Mouse (Mus musculus) left cerebral cortex, adult 18-20 months (tissue): ENCODE data around the gene Rgs3. TPM values are rescaled to one million over a fixed set of nuclear protein-coding genes. Genes with fewer than 3 reads are reported as not detected.

Experiments
- DNase-seq, 2 experiments: peaks; one replicate each; pipeline ENCODE4 v3.0.0; 2021 to 2022; ENCODE audit warnings: low spot score in 2 of 2, mixed read lengths in 1 of 2
- long read RNA-seq, 2 experiments: library from polyadenylated mRNA; stranded (forward); transcript quantifications; one replicate each; pipeline ENCODE4 v2.0.0; 2021
- total RNA-seq, 2 experiments: library from RNA; stranded (reverse); gene quantifications; 2 replicates each; pipeline ENCODE4 v1.2.3; 2021

The Rgs3 gene
- 10 to 100 TPM; 25.7 TPM for total RNA-seq
- long read RNA-seq, experiment 1, full-length matches to known transcripts: 21 of 41 reads
- long read RNA-seq, experiment 1, partial matches to known transcripts: 8 of 41 reads
- long read RNA-seq, experiment 1, other reads (novel, unspliced or antisense): 12 of 41 reads
- long read RNA-seq, experiment 2, full-length matches to known transcripts: 10 of 22 reads
- long read RNA-seq, experiment 2, partial matches to known transcripts: 3 of 22 reads
- long read RNA-seq, experiment 2, other reads (novel, unspliced or antisense): 9 of 22 reads

DNA sequence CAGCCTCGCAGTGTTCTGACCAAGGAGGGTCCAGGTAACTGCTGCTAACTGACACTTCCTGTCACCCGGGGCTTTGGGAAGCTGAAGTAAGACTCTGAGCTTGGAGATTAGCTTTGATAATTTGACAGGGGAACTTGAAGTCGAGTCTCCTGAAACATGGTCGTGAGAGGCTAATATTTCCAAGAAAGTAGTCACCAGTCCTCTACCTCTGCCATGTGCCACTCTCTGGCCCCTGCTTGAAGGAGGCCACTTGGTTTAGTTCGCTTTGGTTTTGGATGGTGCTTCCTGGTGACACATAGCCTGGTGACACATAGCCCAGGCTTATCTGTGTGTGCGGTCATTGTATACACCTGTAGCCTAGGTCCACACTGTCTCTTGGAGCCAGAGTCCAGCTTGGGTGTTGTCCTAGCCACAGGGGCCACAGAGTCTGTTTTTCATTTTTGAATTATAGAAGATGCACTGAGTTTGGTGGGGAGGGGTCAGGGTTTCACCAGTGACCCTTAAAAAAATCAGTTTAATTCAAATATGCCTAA is at the start of gene Rgs3:
Gene Rgs3 (plus strand): TSS at position 51 of the 533 bp plus-strand sequence.
- DNase-seq: no peak

GRCm38 (mm10) chr4:62509946-62510345 is 49.7 kb upstream of the Rgs3 start:
- DNase-seq: no peak

DNA sequence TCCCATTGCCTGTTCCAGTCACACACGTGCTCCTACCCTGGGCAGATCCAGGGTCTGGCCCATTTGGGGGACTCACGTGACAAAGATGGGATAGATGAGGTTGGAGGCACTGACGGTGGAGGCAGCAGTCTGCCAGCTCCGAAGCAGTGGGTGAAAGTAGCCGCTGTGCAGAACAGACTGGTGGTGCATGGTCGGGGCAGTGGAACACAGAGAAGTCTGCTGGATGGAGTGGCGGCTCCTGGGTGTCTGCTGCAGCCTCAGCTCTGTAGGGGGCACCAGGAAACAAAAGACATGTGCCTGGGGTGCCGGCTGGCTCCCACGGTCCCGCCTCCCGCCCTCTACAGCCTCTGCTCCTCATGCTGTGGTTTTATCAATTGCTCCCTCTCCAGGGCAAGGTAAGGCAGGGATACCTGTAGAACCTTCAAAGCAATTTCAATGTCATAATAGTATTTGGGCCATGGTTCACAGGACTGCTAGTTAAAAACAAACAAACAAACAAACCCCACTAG is 45.6 kb upstream of the Rgs3 start:
- no peak for DNase-seq

DNA sequence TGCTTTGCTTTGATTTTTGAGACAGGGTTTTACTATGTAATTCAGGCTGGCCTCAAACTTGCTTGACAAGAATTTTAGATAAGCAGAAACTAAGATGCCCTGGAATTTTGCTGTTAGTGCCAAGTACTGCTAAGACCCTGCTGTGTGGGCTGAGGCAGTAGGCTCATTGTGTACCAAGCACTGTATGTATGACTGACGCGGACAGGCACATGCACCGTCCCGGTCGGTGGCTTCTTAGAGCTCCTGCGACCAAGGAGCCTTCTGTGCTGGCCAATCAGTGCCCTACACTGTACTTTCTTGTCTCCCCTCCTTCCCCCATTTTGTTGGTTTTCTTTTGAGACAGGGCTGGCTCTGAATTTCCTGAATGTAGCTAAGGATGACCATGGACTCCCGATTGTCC is 44.7 kb upstream of the Rgs3 start:
- DNase-seq: no peak

- DNase-seq: no peak
These were observed 44.2 kb upstream of the Rgs3 start for GRCm38 (mm10) chr4:62515490-62515889.

- DNase-seq: no peak
These were observed 43.6 kb upstream of the Rgs3 start for GRCm38 (mm10) chr4:62516079-62516478.

DNA sequence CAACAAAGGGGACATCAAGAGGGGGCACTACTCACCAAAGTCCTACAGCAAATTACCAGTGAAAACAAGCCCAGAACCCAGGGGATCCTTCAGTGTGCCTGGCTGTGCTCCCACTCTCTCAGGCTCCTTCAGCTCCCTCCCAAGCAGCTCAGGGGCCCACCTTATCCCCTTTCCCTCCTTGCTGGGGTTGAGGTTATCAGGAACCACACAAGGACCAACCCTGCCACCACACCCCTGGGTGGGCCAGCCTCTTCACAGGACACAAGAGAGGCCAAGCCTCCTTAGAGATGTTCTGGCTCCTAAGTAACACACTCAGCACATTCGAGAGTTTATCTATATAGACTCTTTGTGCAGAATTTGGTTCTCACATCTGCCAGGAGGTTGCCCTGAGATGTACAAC is 43.1 kb upstream of the Rgs3 start:
- DNase-seq: no peak

- DNase-seq: no peak
These were observed 42.6 kb upstream of the Rgs3 start for GRCm38 (mm10) chr4:62517046-62517445.

DNA sequence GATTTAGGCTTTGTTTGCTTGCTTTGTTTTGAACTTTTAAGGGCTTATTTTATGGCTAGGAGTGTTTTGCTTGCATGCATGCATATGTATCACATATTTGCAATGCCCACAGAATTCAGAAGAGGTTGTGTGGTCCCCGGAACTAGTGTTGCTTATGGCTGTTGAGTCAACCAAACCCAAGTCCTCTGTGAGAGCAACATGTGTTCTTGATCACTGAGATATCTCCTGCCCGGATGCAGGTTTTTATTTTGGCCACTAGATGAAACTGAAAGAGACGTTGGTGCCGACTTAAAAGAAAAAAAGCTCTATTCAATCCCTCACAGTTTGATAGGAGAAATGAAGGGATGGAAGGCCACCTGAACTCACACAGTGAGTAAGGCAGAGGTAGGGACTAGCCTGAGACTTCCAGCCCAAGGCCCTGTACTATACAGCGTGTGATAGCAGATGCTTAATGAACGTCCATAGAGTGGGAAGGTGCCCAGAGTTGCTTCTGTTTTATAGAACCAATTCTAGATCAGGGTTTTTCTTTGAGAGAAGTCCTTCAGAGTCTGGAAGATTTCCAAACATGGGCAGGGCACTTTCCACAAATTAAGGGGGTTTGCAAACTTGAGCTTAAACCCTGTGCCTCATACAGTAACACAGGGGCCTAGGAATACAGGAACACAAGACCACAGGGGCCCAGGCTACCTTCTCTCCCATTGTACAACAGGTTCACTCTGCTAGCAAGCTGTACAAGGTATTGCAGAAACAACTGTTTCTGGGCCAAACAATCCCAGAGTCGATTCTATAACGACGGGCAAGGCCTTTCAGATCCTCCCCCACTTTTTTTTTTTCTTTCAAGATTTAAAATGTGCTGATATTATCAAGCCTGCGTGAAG is 41.9 kb upstream of the Rgs3 start:
- no peak for DNase-seq

DNA sequence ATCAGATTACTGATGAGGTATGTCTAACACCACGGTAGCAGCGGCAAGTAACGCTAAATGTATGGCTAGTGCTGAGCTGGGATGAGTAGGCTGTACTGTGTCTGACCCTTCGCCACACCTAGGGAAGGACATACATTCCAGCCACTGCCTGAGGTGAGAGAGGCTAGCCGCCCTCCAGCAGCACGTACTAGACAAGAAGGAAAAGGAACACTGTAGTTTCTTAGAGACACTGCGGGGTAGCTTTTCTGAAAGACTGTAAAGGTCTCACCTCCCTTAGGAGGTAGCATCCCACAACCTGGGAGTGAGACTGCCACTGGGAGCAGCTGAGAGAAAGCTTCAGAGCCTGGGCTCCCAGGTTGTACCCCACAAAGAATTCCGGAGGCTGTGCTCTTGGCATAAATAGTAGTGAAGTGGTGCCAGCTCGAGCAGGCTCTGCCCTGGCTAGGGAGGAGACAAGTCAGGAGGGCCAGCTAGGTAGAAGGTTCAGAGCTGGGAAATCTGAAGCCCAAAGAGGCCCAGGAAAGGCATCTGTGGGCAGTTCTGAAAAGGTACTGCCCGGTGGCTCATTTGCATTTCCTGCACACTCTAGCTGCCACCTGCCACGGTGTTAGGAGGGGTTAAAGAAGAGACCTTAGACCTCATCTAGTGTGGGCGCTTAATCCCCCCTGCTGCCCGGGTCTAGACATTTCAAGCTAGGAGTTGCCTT is 41.1 kb upstream of the Rgs3 start:
- no peak for DNase-seq

- DNase-seq: no peak
These were observed 40.4 kb upstream of the Rgs3 start for GRCm38 (mm10) chr4:62519122-62519848.

DNA sequence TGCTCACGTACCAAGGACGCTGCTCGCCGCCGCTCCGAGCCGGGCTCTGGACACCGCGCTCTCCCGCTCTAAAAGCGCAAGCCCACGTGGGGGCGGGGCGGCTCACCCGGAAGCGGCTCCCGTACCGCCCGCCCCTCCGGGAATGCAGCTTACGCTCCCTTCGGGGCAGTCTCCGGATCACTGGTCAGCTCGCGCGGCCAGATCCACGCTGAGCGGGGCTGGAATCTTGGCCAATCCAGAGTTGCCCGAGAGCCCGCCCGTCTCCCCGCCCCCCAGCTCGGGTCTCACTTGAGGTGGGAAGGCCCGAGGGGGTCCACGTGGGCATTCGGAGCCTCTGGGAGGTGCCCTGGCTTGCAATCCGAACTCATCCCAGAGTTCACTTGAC is 39.8 kb upstream of the Rgs3 start, which contains the start of gene Alad:
Gene Alad (minus strand): TSS at position 70 of the 385 bp plus-strand sequence.
- DNase-seq: peak; percentile 80 to 89

DNA sequence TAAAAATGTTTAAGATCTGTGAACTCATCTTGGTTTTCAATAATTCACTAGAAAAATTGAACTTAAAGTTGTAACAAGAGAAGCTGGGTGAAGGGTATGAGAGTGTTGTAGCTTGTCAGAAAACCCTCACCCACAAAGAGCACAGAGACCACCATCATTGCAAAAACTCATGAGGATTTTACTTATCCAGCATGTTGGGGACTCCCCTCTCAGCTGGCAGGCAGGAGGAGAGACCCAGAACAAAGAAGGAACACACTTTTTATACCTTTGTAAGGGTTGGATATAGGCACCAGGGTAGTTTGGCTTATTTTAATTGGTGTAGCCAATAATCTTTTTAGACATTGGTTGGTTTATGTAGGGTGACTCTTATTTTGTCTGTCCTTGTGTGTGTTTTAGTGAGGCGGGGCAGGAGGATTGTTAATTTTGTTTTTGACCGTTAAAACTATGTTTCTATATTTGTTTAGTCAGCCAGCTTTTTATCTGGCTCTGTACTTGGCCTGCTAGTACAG is 38.7 kb upstream of the Rgs3 start:
- DNase-seq: no peak

DNA sequence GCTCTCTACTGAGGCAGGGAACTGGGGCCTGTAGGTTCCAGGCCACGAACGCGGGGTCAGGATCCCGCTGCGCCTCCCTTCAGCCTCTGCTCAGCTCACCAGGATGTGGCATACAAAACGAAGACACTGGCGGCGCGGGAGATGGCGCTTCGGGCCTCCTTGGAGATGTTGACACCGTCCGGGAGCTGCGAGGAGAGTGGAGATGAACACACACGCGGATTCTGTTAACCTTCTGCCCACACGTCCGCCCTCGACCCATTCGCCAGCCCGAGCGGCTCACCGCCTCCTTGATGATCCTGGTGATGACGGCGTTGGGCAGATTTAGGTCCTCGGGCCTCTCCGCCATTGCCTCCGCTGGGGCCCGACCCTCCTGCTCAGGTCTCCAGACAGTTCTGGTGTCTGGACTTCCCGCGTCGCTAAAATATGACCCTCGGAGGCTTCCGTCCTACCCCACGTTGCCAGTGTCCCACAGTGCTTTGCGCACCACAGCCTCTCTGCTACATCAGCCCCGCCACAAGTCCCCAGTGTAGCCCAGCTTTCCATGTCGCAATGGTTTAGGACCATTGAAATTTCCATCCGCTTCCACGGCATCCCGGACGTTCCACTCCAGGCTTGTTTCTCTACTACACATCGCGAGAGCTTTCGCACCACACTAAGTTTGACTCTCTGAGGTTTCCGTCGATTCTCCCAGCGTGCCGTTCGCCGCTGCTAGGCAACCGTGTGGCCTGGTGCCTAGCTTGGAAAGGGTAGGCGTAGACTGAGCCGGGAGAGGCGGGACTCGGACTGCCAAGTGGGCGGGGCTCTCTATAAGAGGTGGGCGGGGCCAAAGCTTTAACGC is 34.8 kb upstream of the Rgs3 start, which contains the start of the genes Pole3 and 4933430I17Rik:
Gene Pole3 (minus strand): TSS at position 418 of the 838 bp plus-strand sequence.
Gene 4933430I17Rik (plus strand): TSS at position 719 of the 838 bp plus-strand sequence.
- DNase-seq: peak; percentile 94

- DNase-seq: no peak
These were observed 34.2 kb upstream of the Rgs3 start for GRCm38 (mm10) chr4:62525489-62525811.

DNA sequence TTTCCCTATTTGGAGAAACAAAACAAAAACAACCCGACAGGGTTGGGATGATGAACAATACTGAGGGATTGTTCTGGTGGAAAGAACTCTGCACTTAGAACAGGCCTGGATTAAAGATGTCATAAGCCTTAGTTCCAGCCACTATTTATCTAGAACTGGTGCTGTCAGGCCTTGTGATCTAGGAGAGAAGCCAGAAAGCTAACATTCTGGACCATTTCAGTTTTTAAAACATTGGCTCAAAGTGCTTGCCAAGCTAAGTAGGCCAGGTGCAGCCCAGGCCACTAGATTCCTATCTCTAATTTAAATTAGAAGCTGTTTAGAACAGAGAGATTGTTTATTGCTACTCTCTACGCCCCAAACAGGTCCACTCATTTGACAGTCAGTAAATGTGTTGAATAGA is 33.4 kb upstream of the Rgs3 start:
- no peak for DNase-seq

DNA sequence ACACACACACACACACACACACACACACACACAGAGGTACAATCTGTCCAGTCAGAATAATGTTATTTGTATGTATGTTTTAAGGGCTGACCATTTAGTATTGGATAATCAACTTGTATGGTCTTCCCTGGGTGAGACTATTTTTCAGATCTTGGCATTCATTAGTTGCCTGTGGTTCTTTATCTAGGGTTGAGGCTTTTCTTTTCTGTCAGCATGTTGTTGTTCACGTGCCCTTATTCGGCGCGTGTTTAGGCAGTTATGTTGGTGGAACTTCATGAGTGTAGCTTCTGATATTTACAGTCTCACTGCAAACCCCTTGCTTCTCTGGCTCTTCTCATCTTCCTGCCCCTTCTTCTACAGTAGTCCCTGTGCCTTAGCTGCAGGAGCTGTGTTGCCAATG is 32.0 kb upstream of the Rgs3 start:
- DNase-seq: no peak

- DNase-seq: no peak
These were observed 25.9 kb upstream of the Rgs3 start for GRCm38 (mm10) chr4:62533729-62534128.

GRCm38 (mm10) chr4:62541802-62542201 is 17.8 kb upstream of the Rgs3 start:
- DNase-seq: no peak
